Mouse (Mus musculus): ENCODE data around the gene Arl16.

GRCm38 (mm10) chr11:120517147-120517546, 49.7 kb upstream of the Arl16 start:
- TF ChIP-seq EP300 (IDR thresholded peaks at IDR 0.05; ENCODE audit: insufficient read depth, low read depth, low read length), result no peak
- no peak for TF ChIP-seq POLR2A (IDR thresholded peaks at IDR 0.05; ENCODE audit: insufficient read depth, low read length)
- TF ChIP-seq CTCF (IDR thresholded peaks at IDR 0.05; ENCODE audit: low read depth, low read length), result no peak
